In the genomic region with DNA sequence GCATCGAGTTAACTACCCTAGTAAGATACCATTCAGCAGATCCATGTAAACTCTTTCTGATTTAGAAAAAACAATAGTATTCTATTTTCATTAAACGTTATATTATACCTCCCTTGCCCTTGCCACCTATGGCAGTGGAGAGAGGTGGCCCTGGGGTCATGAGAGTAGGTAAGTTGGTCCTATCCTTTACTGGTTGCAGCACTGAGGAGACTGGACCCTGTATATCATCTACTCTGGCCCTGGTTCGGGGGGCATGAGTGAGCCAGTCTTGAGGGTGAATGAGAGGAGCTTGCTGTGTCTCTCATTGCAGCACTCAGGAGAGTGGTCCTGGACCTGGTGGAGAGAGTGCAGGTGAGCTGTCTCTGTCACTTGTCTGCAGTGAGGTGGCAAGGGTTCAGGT, we compare ENCODE assay signal across 22 mouse cellular contexts. TPM values are rescaled to one million over a fixed set of nuclear protein-coding genes. Genes with fewer than 3 reads are reported as not detected.
"Had no signal": no experiment of that assay in that cellular context is flagged by ENCODE, and none has a peak within 500 bp of the region (broad histone marks: within the 10 kb centered on the region; RNA-seq: fewer than 3 reads in every experiment).

No protein-coding gene starts in this region.

- H3K4me2 ChIP-seq: liver, embryonic 12.5 days; lung, embryonic 14.5 days; neural tube, embryonic 13.5 days; neural tube, embryonic 15.5 days had no signal

- H3K27me3 ChIP-seq: liver, embryonic 12.5 days; neural tube, embryonic 13.5 days; neural tube, embryonic 15.5 days had no signal

- H3K9ac ChIP-seq: liver, embryonic 12.5 days; liver, embryonic 14.5 days; lung, embryonic 14.5 days; neural tube, embryonic 13.5 days; neural tube, embryonic 15.5 days had no signal

- H3K36me3 ChIP-seq: liver, embryonic 12.5 days; midbrain, embryonic 10.5 days; neural tube, embryonic 13.5 days; neural tube, embryonic 15.5 days had no signal

- H3K27ac ChIP-seq: liver, embryonic 12.5 days; liver, embryonic 14.5 days; midbrain, embryonic 10.5 days; neural tube, embryonic 13.5 days; neural tube, embryonic 15.5 days had no signal

- H3K4me1 ChIP-seq: liver, embryonic 12.5 days; midbrain, embryonic 10.5 days; neural tube, embryonic 13.5 days; neural tube, embryonic 15.5 days had no signal

- DNase-seq: lung, adult 18-20 months; lung, embryonic 14.5 days; lung, postnatal 10 days; lung, postnatal 4 days; retina, postnatal 1 day; right cerebral cortex, adult 18-20 months; right cerebral cortex, postnatal 25 days; right cerebral cortex, postnatal 4 days; spleen, adult 18-20 months; thymus, adult 18-20 months; thymus, postnatal 14 days; thymus, postnatal 36 days had no signal

- H3K4me3 ChIP-seq: liver, embryonic 12.5 days; midbrain, embryonic 10.5 days; myocyte; neural tube, embryonic 13.5 days; neural tube, embryonic 15.5 days had no signal

- H3K9me3 ChIP-seq: liver, embryonic 12.5 days; midbrain, embryonic 10.5 days; neural tube, embryonic 13.5 days; neural tube, embryonic 15.5 days had no signal

RNA-seq across cellular contexts. Expression of a gene that starts 33.5 kb away (rescaled TPM):
- total RNA-seq: megakaryocyte, adult 5-6 weeks; megakaryocyte-erythroid progenitor cell, adult 5-6 weeks had no signal
- polyA plus RNA-seq: liver, embryonic 12.5 days; liver, embryonic 14.5 days; liver, embryonic 16.5 days; lung, embryonic 14.5 days; myocyte; small intestine, adult 2 months had no signal
